Comparison of ENCODE assay signal across 9 mouse cellular contexts in the genomic region with DNA sequence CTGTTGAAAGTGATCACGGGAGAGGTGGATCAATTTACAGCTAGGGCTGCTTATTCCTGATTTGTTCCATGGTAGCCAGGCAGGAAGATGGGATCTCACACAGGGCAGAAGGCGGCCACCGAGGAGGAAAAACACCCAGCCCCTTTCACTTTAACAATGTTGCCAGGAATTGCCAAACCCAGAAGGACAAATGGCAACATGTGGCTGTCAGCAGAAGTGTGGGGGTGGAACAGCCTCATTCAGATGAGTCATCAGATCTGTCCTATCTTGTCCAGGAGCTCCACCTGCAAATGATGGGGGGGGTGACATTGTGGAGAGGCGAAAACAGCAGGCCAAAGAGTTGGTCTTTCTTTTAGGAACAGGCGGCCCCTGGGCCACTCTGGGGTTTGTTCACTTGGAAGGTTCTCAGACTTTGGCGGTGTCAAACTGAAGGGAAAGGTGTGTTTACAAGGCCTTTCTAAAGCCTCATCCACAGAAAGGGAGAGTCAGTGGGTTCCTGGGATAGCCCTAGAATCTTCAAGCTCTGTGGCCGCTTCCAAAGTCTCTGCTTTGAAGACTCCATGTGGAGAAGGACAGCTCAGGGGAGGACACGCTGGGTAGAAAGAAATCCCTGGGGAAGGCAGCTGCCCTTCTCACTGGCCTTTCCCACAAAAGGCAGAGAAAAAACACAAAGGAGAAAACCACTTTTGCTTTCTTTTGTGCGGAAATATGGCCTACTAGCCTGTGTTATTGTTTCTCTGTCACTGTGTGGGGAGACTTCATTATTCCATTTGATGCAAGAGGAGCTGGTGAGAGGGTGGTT.
DNase-seq lines count a peak whose midpoint lies in the region; ATAC-seq and TF ChIP-seq lines count a peak whose summit lies in the region.
"Had no signal": no experiment of that assay in that cellular context is flagged by ENCODE, and none has a peak within 500 bp of the region (broad histone marks: within the 10 kb centered on the region; RNA-seq: fewer than 3 reads in every experiment).

No protein-coding gene starts in this region.

- WGBS in midbrain, embryonic 10.5 days = 76% methylated on average over 9 of the region's 9 CpGs
- WGBS in midbrain, embryonic 13.5 days = 70% methylated on average over 9 of the region's 9 CpGs

- no peaks in the 10 kb centered on the region for H3K36me3 ChIP-seq in midbrain, embryonic 10.5 days
- no peaks in the 10 kb centered on the region for H3K36me3 ChIP-seq in midbrain, embryonic 13.5 days
- no peaks in the 10 kb centered on the region for H3K36me3 ChIP-seq in myocyte (ENCODE audit: control insufficient read depth, insufficient read depth)

- H3K27me3 ChIP-seq in midbrain, embryonic 10.5 days (ENCODE audit: low read depth, poor library complexity, severe bottlenecking) = no peaks in the 10 kb centered on the region
- H3K27me3 ChIP-seq in midbrain, embryonic 13.5 days = no peaks in the 10 kb centered on the region
- no peaks in the 10 kb centered on the region for H3K27me3 ChIP-seq in myocyte (ENCODE audit: control insufficient read depth, insufficient read depth, insufficient read length)

- H3K9ac ChIP-seq in midbrain, embryonic 13.5 days (replicated peaks) = no peak overlapping the region

- no peaks in the 10 kb centered on the region for H3K9me3 ChIP-seq in midbrain, embryonic 10.5 days (replicated peaks)
- no peaks in the 10 kb centered on the region for H3K9me3 ChIP-seq in midbrain, embryonic 13.5 days

- H3K79me2 ChIP-seq in myocyte (ENCODE audit: control insufficient read depth, insufficient read depth) = no peaks in the 10 kb centered on the region

- peak; percentile 10 for DNase-seq in gastrocnemius, adult 18-20 months (ENCODE audit: low spot score)
- no peak for DNase-seq in gastrocnemius, adult 8-10 months (ENCODE audit: low spot score in 2 of 2)
- DNase-seq in midbrain, embryonic 10.5 days (ENCODE audit: low spot score) = no peak
- peak; percentile 59 for DNase-seq in brain, adult 2 months (ENCODE audit: low read depth, low spot score)
- no peak for DNase-seq in thymus, postnatal 4 days
- DNase-seq in frontal cortex, postnatal 25 days (ENCODE audit: low spot score in 2 of 2) = no peak
- DNase-seq: thymus, postnatal 36 days had no signal

- H3K4me2 ChIP-seq in midbrain, embryonic 13.5 days (replicated peaks) = no peak overlapping the region
- peak overlapping the region; percentile 88 for H3K4me2 ChIP-seq in myocyte (ENCODE audit: low read depth)

- H3ac ChIP-seq in myocyte (ENCODE audit: control insufficient read depth, insufficient read length) = no peak overlapping the region

- H3K27ac ChIP-seq in midbrain, embryonic 10.5 days (replicated peaks) = 0 out of 2 replicates have a peak overlapping the region, but pooled peaks have one; percentile 14
- H3K27ac ChIP-seq in midbrain, embryonic 13.5 days = no peak overlapping the region; the same call in 1 of the 2 replicates

- H3K4me3 ChIP-seq in midbrain, embryonic 10.5 days = no peak overlapping the region
- no peak overlapping the region for H3K4me3 ChIP-seq in midbrain, embryonic 13.5 days (replicated peaks)
- H3K4me3 ChIP-seq in myocyte = peak overlapping the region; percentile 2

- H3K4me1 ChIP-seq in midbrain, embryonic 10.5 days = peaks cover 21% of the 10 kb centered on the region
- peaks cover 6% of the 10 kb centered on the region; the same call in 1 of the 2 replicates for H3K4me1 ChIP-seq in midbrain, embryonic 13.5 days (replicated peaks)

- TF ChIP-seq POLR2A in myocyte (IDR thresholded peaks at IDR 0.05; ENCODE audit: insufficient read length, low read depth) = no peak

- no peak for ATAC-seq in midbrain, embryonic 13.5 days

TF ChIP-seq in myocyte, 11 proteins besides CTCF, POLR2A, EP300 and RAD21:
- TF ChIP-seq TCF3 (IDR thresholded peaks at IDR 0.05; ENCODE audit: insufficient read length, low read depth) (peak; percentile 67), REST (IDR thresholded peaks at IDR 0.05; ENCODE audit: insufficient read depth, insufficient read length) (no peak), POLR2AphosphoS2 (IDR thresholded peaks at IDR 0.05; ENCODE audit: insufficient read length, low read depth) (no peak), TCF12 (IDR thresholded peaks at IDR 0.05; ENCODE audit: insufficient read depth, poor library complexity, severe bottlenecking) (peak; percentile 89), USF1 (IDR thresholded peaks at IDR 0.05; ENCODE audit: low read depth) (no peak), MYOG (IDR thresholded peaks at IDR 0.05; ENCODE audit: control insufficient read depth in 1 of 3, insufficient read depth in 1 of 3, insufficient read length in 2 of 3, low read depth in 2 of 3) (peak in 2 of 3 experiments; percentile 24 to 87), E2F4 (IDR thresholded peaks at IDR 0.05; ENCODE audit: insufficient read depth) (no peak), MAX (IDR thresholded peaks at IDR 0.05; ENCODE audit: low read depth) (peak; percentile 62), CEBPB (IDR thresholded peaks at IDR 0.05; ENCODE audit: insufficient read depth, poor library complexity, severe bottlenecking) (peak; percentile 85), SRF (IDR thresholded peaks at IDR 0.05; ENCODE audit: control insufficient read depth, insufficient read length, low read depth) (no peak), MYOD1 (IDR thresholded peaks at IDR 0.05; ENCODE audit: control insufficient read depth in 1 of 3, insufficient read length in 2 of 3, low read depth in 2 of 3) (peak; percentile 66 to 91 (median 86))

Comparison
In these comparisons a context has a peak if more than half of its experiments do, and no peak if none do; other contexts are left out.
1. DNase-seq: peak in gastrocnemius, adult 18-20 months (single experiment) and brain, adult 2 months (single experiment); none in gastrocnemius, adult 8-10 months (0 of 2), midbrain, embryonic 10.5 days (single experiment), thymus, postnatal 4 days (single experiment) and frontal cortex, postnatal 25 days (0 of 2).